Mouse (Mus musculus) lung, postnatal 0 days (tissue): Measurements from ENCODE around the gene Ces1f.

Source experiments
- CTCF ChIP-seq: IDR thresholded peaks from 2 replicates; pipeline ENCODE4 v1.5.1; 2016; ENCODE audit warnings: antibody characterized with exemption, mild to moderate bottlenecking
- EP300 ChIP-seq: IDR thresholded peaks from 2 replicates; pipeline ENCODE4 v1.6.1; 2016; ENCODE audit warnings: antibody characterized with exemption, mild to moderate bottlenecking, control low read depth

- TF ChIP-seq CTCF (no peak), EP300 (no peak)
These were observed 62.2 kb downstream of the Ces1f start for GRCm38 (mm10) chr8:93217375-93217774.
